Mouse (Mus musculus): ENCODE results near the gene Fam129b.

DNA sequence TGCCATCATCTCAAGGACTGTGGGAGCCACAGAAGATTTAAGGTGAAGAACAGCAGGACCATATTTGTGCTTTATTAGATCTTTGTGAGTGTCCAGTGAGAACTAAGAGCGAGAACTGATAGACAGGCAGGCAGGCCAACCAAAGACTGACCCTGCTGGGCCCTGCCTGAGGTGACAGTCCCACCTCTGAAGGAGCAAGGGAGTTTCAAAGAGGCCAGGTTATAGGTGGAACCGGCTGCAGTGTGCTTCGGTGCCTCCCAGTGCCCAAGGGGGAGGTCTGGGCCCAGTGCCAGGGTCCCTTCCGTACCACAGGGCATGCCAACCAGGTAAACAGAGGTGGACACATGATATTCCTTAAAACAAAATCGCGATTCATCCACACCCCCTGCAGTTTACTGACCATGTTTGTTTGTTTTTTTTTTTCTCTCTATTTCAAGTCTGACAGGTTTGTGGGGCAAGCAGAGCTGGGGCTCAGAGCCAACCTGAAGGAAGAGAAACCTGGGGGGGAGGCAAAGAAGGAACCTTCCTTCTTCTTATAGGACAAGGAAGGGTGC lies 6.1 kb upstream of the Fam129b start:
- no peak for TF ChIP-seq HCFC1 (IDR thresholded peaks at IDR 0.05; ENCODE audit: borderline replicate concordance, insufficient read depth, low read length)
- TF ChIP-seq ZNF384 (IDR thresholded peaks at IDR 0.05; ENCODE audit: low read depth, low read length), result no peak
- TF ChIP-seq MAFK (IDR thresholded peaks at IDR 0.05; ENCODE audit: insufficient read depth, low read depth, low read length), result no peak
- TF ChIP-seq ZC3H11A (IDR thresholded peaks at IDR 0.05; ENCODE audit: borderline replicate concordance, low read depth, low read length), result no peak
